Mouse (Mus musculus) brain, embryonic 14.5 days (tissue): ENCODE results near the gene Rad9b. TPM values are rescaled to one million over a fixed set of nuclear protein-coding genes. Genes with fewer than 3 reads are reported as not detected.

Source experiments
- DNase-seq: peaks from one replicate; pipeline ENCODE4 v3.0.0-alpha.2; 2011; ENCODE audit warnings: low read depth
- CTCF ChIP-seq: fragments of 200-500 bp; IDR thresholded peaks from 2 replicates; pipeline ENCODE4 v1.5.1; 2012; ENCODE audit warnings: inconsistent platforms, mild to moderate bottlenecking, moderate library complexity, borderline replicate concordance; ENCODE audit not compliant: insufficient read depth, insufficient read length; ENCODE audit errors: extremely low read depth
- POLR2A ChIP-seq: fragments of 200-500 bp; IDR thresholded peaks from 2 replicates; pipeline ENCODE4 v1.6.1; 2012; ENCODE audit warnings: mild to moderate bottlenecking, inconsistent platforms, borderline replicate concordance; ENCODE audit not compliant: poor library complexity, insufficient read depth, insufficient read length, severe bottlenecking; ENCODE audit errors: extremely low read depth
- polyA plus RNA-seq: library from polyadenylated mRNA; depleted of rRNA; stranded (reverse); fragments of >200 nt; gene quantifications from 2 replicates; pipeline ENCODE4 v1.2.3, GENCODE M21; 2012

Gene Rad9b
- polyA plus RNA-seq, 1 experiment = 21.8 TPM

GRCm38 (mm10) chr5:122317329-122318045 lies 36.5 kb downstream of the Rad9b start:
- TF ChIP-seq POLR2A (no peak), CTCF (no peak)
- DNase-seq = no peak

DNA sequence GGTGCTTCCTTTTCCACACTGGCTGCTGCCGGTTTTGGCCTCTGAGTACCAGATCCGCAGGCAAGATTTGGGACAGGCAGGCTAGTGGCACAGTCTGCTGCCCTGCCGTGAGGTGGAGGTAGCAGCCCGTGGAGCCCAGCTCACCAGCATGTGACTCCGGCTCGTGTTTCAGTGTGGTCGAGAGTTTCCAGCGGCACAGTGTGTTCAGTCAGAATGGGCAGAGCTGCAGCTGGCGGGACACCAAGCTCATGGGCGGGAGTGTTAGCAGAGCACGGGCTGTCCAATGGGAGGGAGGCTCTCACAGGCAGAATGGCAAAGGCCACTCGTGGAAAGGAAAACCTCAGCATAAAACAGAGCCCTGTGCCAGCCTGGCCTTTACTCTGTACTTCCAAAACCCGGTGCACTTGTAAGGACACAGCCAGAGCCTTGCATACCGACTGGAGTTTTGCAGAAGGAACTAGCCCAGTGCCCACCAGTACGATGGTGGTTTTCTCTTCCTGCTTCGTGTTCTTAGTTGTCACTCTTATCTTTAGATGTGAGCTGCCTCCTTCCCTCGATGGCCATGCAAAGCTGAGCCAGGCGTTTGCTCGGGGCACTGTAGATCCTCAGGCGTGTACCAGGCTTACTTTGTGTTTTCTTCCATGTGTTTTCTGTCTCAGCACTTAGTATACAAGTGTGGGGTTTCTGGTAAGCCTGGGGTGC lies 38.9 kb downstream of the Rad9b start:
- TF ChIP-seq POLR2A = no peak
- TF ChIP-seq CTCF = no peak
- DNase-seq = peak; percentile 54

GRCm38 (mm10) chr5:122312942-122313684 lies 40.9 kb downstream of the Rad9b start:
- TF ChIP-seq POLR2A (no peak), CTCF (no peak)
- DNase-seq = no peak

- DNase-seq = no peak
- TF ChIP-seq CTCF (no peak), POLR2A (no peak)
Measured at GRCm38 (mm10) chr5:122312346-122312745, 41.7 kb downstream of the Rad9b start.

DNA sequence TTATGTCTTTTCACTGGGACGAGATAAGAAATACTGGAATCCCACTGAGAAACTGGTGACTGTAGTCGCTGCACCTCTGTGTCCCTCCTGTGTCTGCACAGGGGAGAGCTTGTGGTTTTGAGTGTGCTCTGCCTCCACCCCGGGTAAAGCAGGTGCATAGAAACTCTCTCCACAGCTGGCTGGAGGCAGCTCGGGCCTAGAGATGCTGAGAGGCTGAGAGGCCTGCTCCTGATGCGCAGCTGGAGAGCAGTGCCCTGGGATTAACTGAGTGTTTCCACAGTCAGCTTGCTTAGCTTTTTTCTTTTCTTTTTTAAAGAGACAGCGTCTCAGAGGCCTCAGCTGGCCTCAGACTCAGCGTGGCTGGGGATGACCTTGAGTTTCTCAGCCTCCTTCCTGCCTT lies 42.3 kb downstream of the Rad9b start:
- peak; percentile 22 for DNase-seq
- TF ChIP-seq POLR2A (no peak), CTCF (no peak)

DNA sequence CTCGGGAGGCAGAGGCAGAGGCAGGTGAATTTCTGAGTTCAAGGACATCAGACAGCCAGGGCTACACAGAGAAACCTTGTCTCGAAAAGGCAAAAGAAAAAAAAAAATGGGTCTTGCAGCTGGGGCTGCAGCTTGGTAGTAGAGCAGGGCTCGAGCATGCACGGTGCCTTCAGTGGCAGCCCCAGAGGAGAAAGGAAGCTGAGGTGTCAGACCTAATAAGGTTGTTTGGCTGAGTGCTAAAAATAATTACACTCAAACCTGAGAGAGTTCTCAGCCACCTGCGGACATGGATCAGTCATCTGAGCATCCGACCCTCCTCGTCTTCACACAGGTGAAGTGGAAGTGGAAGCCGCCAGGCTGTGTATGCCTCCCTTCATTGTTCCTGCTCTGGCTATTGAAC lies 43.3 kb downstream of the Rad9b start:
- DNase-seq = no peak
- TF ChIP-seq CTCF = no peak
- no peak for TF ChIP-seq POLR2A

DNA sequence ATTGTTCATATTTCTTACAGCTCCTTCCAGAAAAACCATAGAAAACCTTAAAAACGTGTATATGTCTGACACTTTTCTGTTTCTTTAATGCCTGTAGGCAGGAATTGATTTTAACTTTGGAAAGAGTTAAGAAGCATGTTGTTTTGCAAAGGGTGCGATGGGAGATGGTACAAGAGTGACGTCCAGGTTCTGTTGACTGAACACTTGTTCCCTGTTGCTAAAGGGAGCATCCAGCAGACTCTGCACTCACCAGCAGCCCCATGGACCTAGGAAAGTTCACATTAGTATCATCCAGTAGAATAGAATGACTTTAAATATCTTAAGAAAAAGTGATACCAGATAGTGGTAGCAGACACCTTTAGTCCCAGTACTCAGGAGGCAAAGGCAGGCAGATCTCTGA lies 47.5 kb downstream of the Rad9b start:
- TF ChIP-seq CTCF (no peak), POLR2A (no peak)
- no peak for DNase-seq

GRCm38 (mm10) chr5:122305472-122305871 lies 48.6 kb downstream of the Rad9b start:
- TF ChIP-seq CTCF (no peak), POLR2A (no peak)
- no peak for DNase-seq

- no peak for DNase-seq
- TF ChIP-seq CTCF (no peak), POLR2A (no peak)
Measured at GRCm38 (mm10) chr5:122304541-122304940, 49.5 kb downstream of the Rad9b start.

- DNase-seq = no peak
- no peak for TF ChIP-seq POLR2A
- TF ChIP-seq CTCF = no peak
Measured at GRCm38 (mm10) chr5:122303937-122304336, 50.1 kb downstream of the Rad9b start.
